Mouse (Mus musculus): ENCODE data around the gene Fktn.
A peak's percentile ranks its signal among the peaks of the same experiment; 100 is the strongest.
"Not testable (repeated sequence)": the region's sequence is repeated elsewhere in the genome, so short reads cannot be mapped to it uniquely, and the experiment has no call there.

Gene Fktn

GRCm38 (mm10) chr4:53713704-53714050, at the start of gene Fktn:
Fktn (plus strand) TSS chr4:53713998.
- DNase-seq (ENCODE audit: low spot score in 2 of 2): no peak

GRCm38 (mm10) chr4:53682092-53682491, 31.7 kb upstream of the Fktn start:
- DNase-seq (ENCODE audit: low spot score in 2 of 2): no peak

GRCm38 (mm10) chr4:53688965-53689364, 24.8 kb upstream of the Fktn start:
- no peak for DNase-seq (ENCODE audit: low spot score in 2 of 2)

GRCm38 (mm10) chr4:53691418-53691817, 22.4 kb upstream of the Fktn start:
- DNase-seq (ENCODE audit: low spot score in 2 of 2): no peak

GRCm38 (mm10) chr4:53709166-53709565, 4.6 kb upstream of the Fktn start:
- not testable (repeated sequence) for DNase-seq (ENCODE audit: low spot score in 2 of 2)

- DNase-seq (ENCODE audit: low spot score in 2 of 2): no peak
Observed at GRCm38 (mm10) chr4:53710021-53710420, 3.8 kb upstream of the Fktn start.

GRCm38 (mm10) chr4:53710555-53711328, 3.1 kb upstream of the Fktn start:
- no peak for DNase-seq (ENCODE audit: low spot score in 2 of 2)

GRCm38 (mm10) chr4:53714051-53714814, 435 bp downstream of the Fktn start:
- DNase-seq (ENCODE audit: low spot score in 2 of 2): peak; percentile 81 to 91

GRCm38 (mm10) chr4:53715977-53716376, 2.2 kb downstream of the Fktn start:
- DNase-seq (ENCODE audit: low spot score in 2 of 2): no peak

GRCm38 (mm10) chr4:53717546-53717945, 3.7 kb downstream of the Fktn start:
- DNase-seq (ENCODE audit: low spot score in 2 of 2): no peak

- no peak for DNase-seq (ENCODE audit: low spot score in 2 of 2)
Observed at GRCm38 (mm10) chr4:53718261-53718660, 4.5 kb downstream of the Fktn start.

GRCm38 (mm10) chr4:53722506-53722905, 8.7 kb downstream of the Fktn start:
- no peak for DNase-seq (ENCODE audit: low spot score in 2 of 2)

- DNase-seq (ENCODE audit: low spot score in 2 of 2): not testable (repeated sequence)
Observed at GRCm38 (mm10) chr4:53726100-53726499, 12.3 kb downstream of the Fktn start.

GRCm38 (mm10) chr4:53728121-53728520, 14.3 kb downstream of the Fktn start:
- no peak for DNase-seq (ENCODE audit: low spot score in 2 of 2)

GRCm38 (mm10) chr4:53738956-53739616, 25.3 kb downstream of the Fktn start:
- peak in 1 of 2 experiments; percentile 48 for DNase-seq (ENCODE audit: low spot score in 2 of 2)

GRCm38 (mm10) chr4:53749831-53750230, 36.0 kb downstream of the Fktn start:
- DNase-seq (ENCODE audit: low spot score in 2 of 2): no peak

GRCm38 (mm10) chr4:53750391-53751120, 36.8 kb downstream of the Fktn start:
- DNase-seq (ENCODE audit: low spot score in 2 of 2): no peak

- DNase-seq (ENCODE audit: low spot score in 2 of 2): no peak
Observed at GRCm38 (mm10) chr4:53757030-53757429, 43.2 kb downstream of the Fktn start.

- DNase-seq (ENCODE audit: low spot score in 2 of 2): no peak
Observed at GRCm38 (mm10) chr4:53758764-53759163, 45.0 kb downstream of the Fktn start.

GRCm38 (mm10) chr4:53759678-53760077, 45.9 kb downstream of the Fktn start:
- DNase-seq (ENCODE audit: low spot score in 2 of 2): no peak

GRCm38 (mm10) chr4:53762501-53762900, 48.7 kb downstream of the Fktn start:
- no peak for DNase-seq (ENCODE audit: low spot score in 2 of 2)

All from cerebellum, postnatal 4 days (tissue).